ENCODE assay signal across 8 mouse cellular contexts in genomic region chr7:127967004-127967921, GRCm38 (mm10). TPM values are rescaled to one million over a fixed set of nuclear protein-coding genes. Genes with fewer than 3 reads are reported as not detected.
A peak's percentile ranks its signal among the peaks of the same experiment; 100 is the strongest.
DNase-seq lines count a peak whose midpoint lies in the region; ATAC-seq lines count a peak whose summit lies in the region.

Gene Fus (plus strand): TSS chr7:127967457.

- peak within 1 kb of the TSS; percentile 95 for H3K27ac ChIP-seq in hindbrain, embryonic 11.5 days (ENCODE audit: low read depth, low read length)

- peak within 1 kb of the TSS; percentile 99 for H3K9ac ChIP-seq in hindbrain, embryonic 11.5 days (ENCODE audit: low read depth, low read length)

- WGBS in hindbrain, embryonic 11.5 days: 0% methylated on average over 89 of the region's 92 CpGs

- ATAC-seq in hindbrain, embryonic 11.5 days (ENCODE audit: low FRiP score): peak; percentile 96

- H3K27me3 ChIP-seq in hindbrain, embryonic 11.5 days (ENCODE audit: control insufficient read depth, insufficient read depth, low read length): no peaks in the 10 kb centered on the region

- peak within 1 kb of the TSS; percentile 54 for H3K4me2 ChIP-seq in hindbrain, embryonic 11.5 days (replicated peaks; ENCODE audit: low read depth, low read length)

- peak within 1 kb of the TSS; percentile 98 for H3K4me3 ChIP-seq in hindbrain, embryonic 11.5 days (ENCODE audit: low read depth, low read length)

- H3K9me3 ChIP-seq in hindbrain, embryonic 11.5 days (ENCODE audit: control insufficient read depth, low read length): no peaks in the 10 kb centered on the region

- DNase-seq in MN1 (ENCODE audit: low spot score): peak; percentile 96
- DNase-seq in cerebellum, adult 9-10 months: peak; percentile 97
- DNase-seq in frontal cortex, adult 2 months (ENCODE audit: extremely low spot score in 1 of 2, low spot score in 1 of 2): peak; percentile 80 to 94
- DNase-seq in hindbrain, embryonic 11.5 days (ENCODE audit: low spot score): peak; percentile 94
- peak; percentile 97 to 99 for DNase-seq in layer of hippocampus, postnatal 10 days (ENCODE audit: low spot score in 2 of 2)
- peak; percentile 95 for DNase-seq in lung, postnatal 10 days
- peak; percentile 95 for DNase-seq in ovary, postnatal 36 days (ENCODE audit: low spot score)
- DNase-seq in thymus, postnatal 25 days: peak; percentile 95

- peaks cover 19% of the 10 kb centered on the region for H3K36me3 ChIP-seq in hindbrain, embryonic 11.5 days (ENCODE audit: control insufficient read depth, insufficient read depth, low read length)

- H3K4me1 ChIP-seq in hindbrain, embryonic 11.5 days (replicated peaks; ENCODE audit: control insufficient read depth, insufficient read depth, low read length): 0 out of 2 replicates have a peak, but pooled peaks cover 2% of the 10 kb centered on the region

RNA-seq across cellular contexts. Expression of gene Fus, which starts in this region (rescaled TPM):
- polyA plus RNA-seq in frontal cortex, adult 2 months (2012; rRNA removed): 446 and 481 TPM in 2 replicates
- polyA plus RNA-seq in hindbrain, embryonic 11.5 days (2014; fragmentation: Nextera tagmentation; extraction: Ambion mirVana): 58.7 and 65.0 TPM in 2 replicates
- 100 to 1,000 TPM; 423 to 445 TPM for total RNA-seq in layer of hippocampus, postnatal 10 days (2021)

Comparison
In these comparisons a context has a peak if more than half of its experiments do, and no peak if none do; other contexts are left out.
1. Peak in every context shown above with its lines: DNase-seq, ATAC-seq, H3K4me3 ChIP-seq and H3K27ac ChIP-seq.